Mouse (Mus musculus): Measurements from ENCODE around the gene Manbal. TPM values are rescaled to one million over a fixed set of nuclear protein-coding genes. Genes with fewer than 3 reads are reported as not detected.

Manbal gene
- total and polyA plus RNA-seq, 3 experiments: 28.4 to 65.7 TPM; not detected in 1

- no peak for TF ChIP-seq TCF12 (IDR thresholded peaks at IDR 0.05; ENCODE audit: low read depth, low read length)
These were observed 27.1 kb upstream of the Manbal start (continued) for GRCm38 (mm10) chr2:157340221-157340741.

- Histone ChIP-seq H3K79me2 (ENCODE audit: control insufficient read depth, insufficient read depth, low read length, poor library complexity) (no peaks in the 10 kb centered on the region), H3K27me3 (ENCODE audit: control insufficient read depth in 1 of 2, insufficient read depth in 2 of 2, low read length in 2 of 2) (peaks cover 0 to 2% of the 10 kb centered on the region in 2 experiments; a peak in 2 of 4 replicates), H3K4me3 (ENCODE audit: control insufficient read depth in 1 of 2, insufficient read depth in 1 of 2, low read depth in 2 of 2, low read length in 2 of 2) (no peak overlapping the region), H3K36me3 (ENCODE audit: control insufficient read depth in 1 of 2, insufficient read depth in 2 of 2, low read length in 2 of 2) (no peaks in the 10 kb centered on the region), H3K9ac (ENCODE audit: control insufficient read depth, low read depth, low read length, poor library complexity, severe bottlenecking) (no peak overlapping the region), H3K27ac (ENCODE audit: control insufficient read depth, low read depth, low read length) (no peak overlapping the region), H3K4me1 (ENCODE audit: control insufficient read depth in 1 of 2, insufficient read depth in 2 of 2, low read length in 2 of 2) (no peaks in the 10 kb centered on the region), H3K9me3 (replicated peaks; ENCODE audit: insufficient read depth, low read length) (no peaks in the 10 kb centered on the region)
- TF ChIP-seq RAD21 (IDR thresholded peaks at IDR 0.05; ENCODE audit: low read depth, low read length) (peak; percentile 93), TBP (IDR thresholded peaks at IDR 0.05; ENCODE audit: low read depth, low read length) (no peak), ZC3H11A (IDR thresholded peaks at IDR 0.05; ENCODE audit: low read depth, low read length) (peak; percentile 84), CTCF (IDR thresholded peaks at IDR 0.05 in 2 of 3, conservative IDR thresholded peaks at IDR 0.05 in 1 of 3; ENCODE audit: control insufficient read depth in 1 of 3, insufficient read depth in 1 of 3, low read depth in 2 of 3, low read length in 3 of 3, poor library complexity in 1 of 3, severe bottlenecking in 1 of 3) (peak; percentile 84 to 85 (median 85)), SMC3 (IDR thresholded peaks at IDR 0.05; ENCODE audit: low read depth, low read length) (peak; percentile 84), KAT2A (conservative IDR thresholded peaks at IDR 0.05; ENCODE audit: low read depth, low read length) (no peak), CHD1 (IDR thresholded peaks at IDR 0.05; ENCODE audit: low read depth, low read length) (no peak), ZMIZ1 (IDR thresholded peaks at IDR 0.05; ENCODE audit: low read depth, low read length) (no peak), BHLHE40 (IDR thresholded peaks at IDR 0.05; ENCODE audit: borderline replicate concordance, low read depth, low read length) (0 out of 2 replicates have a peak, but pooled peaks have one; percentile 13)
- DNase-seq (ENCODE audit: low read depth, low spot score): peak; percentile 63
These were observed 25.7 kb upstream of the Manbal start for GRCm38 (mm10) chr2:157341554-157342270.

GRCm38 (mm10) chr2:157342328-157342926 is 25.0 kb upstream of the Manbal start:
- H3K79me2 ChIP-seq (ENCODE audit: control insufficient read depth, insufficient read depth, low read length, poor library complexity): no peaks in the 10 kb centered on the region
- H3K9ac ChIP-seq (ENCODE audit: control insufficient read depth, low read depth, low read length, poor library complexity, severe bottlenecking): no peak overlapping the region
- no peaks in the 10 kb centered on the region for H3K4me1 ChIP-seq (ENCODE audit: control insufficient read depth in 1 of 2, insufficient read depth in 2 of 2, low read length in 2 of 2)
- no peak for TF ChIP-seq POLR2AphosphoS2 (IDR thresholded peaks at IDR 0.05; ENCODE audit: low read length)
- no peak for TF ChIP-seq TCF12 (IDR thresholded peaks at IDR 0.05; ENCODE audit: low read depth, low read length)
- no peak for TF ChIP-seq MAFK (IDR thresholded peaks at IDR 0.05; ENCODE audit: borderline replicate concordance, low read depth, low read length)
- no peak for TF ChIP-seq SMC3 (IDR thresholded peaks at IDR 0.05; ENCODE audit: low read depth, low read length)
- no peak for TF ChIP-seq NELFE (IDR thresholded peaks at IDR 0.05; ENCODE audit: low read depth, low read length)
- TF ChIP-seq ZMIZ1 (IDR thresholded peaks at IDR 0.05; ENCODE audit: low read depth, low read length): no peak
- no peak for TF ChIP-seq POLR2AphosphoS5 (IDR thresholded peaks at IDR 0.05; ENCODE audit: borderline replicate concordance, low read depth, low read length)
- TF ChIP-seq MYC (IDR thresholded peaks at IDR 0.05; ENCODE audit: low read depth, low read length): no peak
- TF ChIP-seq USF1 (IDR thresholded peaks at IDR 0.05; ENCODE audit: low read depth, low read length): no peak
- TF ChIP-seq JUND (IDR thresholded peaks at IDR 0.05; ENCODE audit: low read depth, low read length): no peak
- TF ChIP-seq GABPA (IDR thresholded peaks at IDR 0.05; ENCODE audit: low read depth, low read length): no peak
- no peak for TF ChIP-seq EP300 (IDR thresholded peaks at IDR 0.05; ENCODE audit: low read depth in 1 of 2, low read length in 2 of 2)
- H3K9me3 ChIP-seq (replicated peaks; ENCODE audit: insufficient read depth, low read length): no peaks in the 10 kb centered on the region
- no peak overlapping the region for H3K4me3 ChIP-seq (ENCODE audit: control insufficient read depth in 1 of 2, insufficient read depth in 1 of 2, low read depth in 2 of 2, low read length in 2 of 2)
- H3K27me3 ChIP-seq (ENCODE audit: control insufficient read depth in 1 of 2, insufficient read depth in 2 of 2, low read length in 2 of 2): peaks cover 2% of the 10 kb centered on the region in 2 experiments; a peak in 2 of 4 replicates
- H3K27ac ChIP-seq (ENCODE audit: control insufficient read depth, low read depth, low read length): no peak overlapping the region
- H3K36me3 ChIP-seq (ENCODE audit: control insufficient read depth in 1 of 2, insufficient read depth in 2 of 2, low read length in 2 of 2): no peaks in the 10 kb centered on the region
- no peak for DNase-seq (ENCODE audit: low read depth, low spot score)

All from MEL (cell line).